Mouse (Mus musculus) myocyte (in vitro differentiated cells): ENCODE data around the gene Rapgef5.

ENCODE experiments used
- E2F4 ChIP-seq: IDR thresholded peaks from one replicate; pipeline ENCODE4 v1.6.1; 2011; ENCODE audit warnings: mild to moderate bottlenecking, control low read depth, moderate library complexity; ENCODE audit not compliant: insufficient read depth
- MAX ChIP-seq: IDR thresholded peaks from one replicate; pipeline ENCODE4 v1.6.1; 2011; ENCODE audit warnings: low read depth, mild to moderate bottlenecking, control low read depth
- MYOD1 ChIP-seq, 3 experiments: IDR thresholded peaks; one replicate each; pipeline ENCODE4 v1.6.1; 2011; ENCODE audit warnings: control low read depth in 2 of 3, low read depth in 2 of 3, mild to moderate bottlenecking in 2 of 3, moderate library complexity in 1 of 3; ENCODE audit not compliant: insufficient read length in 2 of 3, control insufficient read depth in 1 of 3
- MYOG ChIP-seq, 3 experiments: IDR thresholded peaks; one replicate each; pipeline ENCODE4 v1.6.1; 2011; ENCODE audit warnings: control low read depth in 2 of 3, low read depth in 2 of 3, mild to moderate bottlenecking in 2 of 3; ENCODE audit not compliant: insufficient read length in 2 of 3, control insufficient read depth in 1 of 3, insufficient read depth in 1 of 3
- POLR2A ChIP-seq: IDR thresholded peaks from one replicate; pipeline ENCODE4 v1.6.1; 2011; ENCODE audit warnings: low read depth, mild to moderate bottlenecking, control low read depth, moderate library complexity; ENCODE audit not compliant: insufficient read length
- SRF ChIP-seq: IDR thresholded peaks from one replicate; pipeline ENCODE4 v1.6.1; 2011; ENCODE audit warnings: low read depth; ENCODE audit not compliant: control insufficient read depth, insufficient read length
- TCF12 ChIP-seq: IDR thresholded peaks from one replicate; pipeline ENCODE4 v1.6.1; 2011; ENCODE audit warnings: mild to moderate bottlenecking, control low read depth; ENCODE audit not compliant: poor library complexity, insufficient read depth, severe bottlenecking
- USF1 ChIP-seq: IDR thresholded peaks from one replicate; pipeline ENCODE4 v1.6.1; 2011; ENCODE audit warnings: low read depth, mild to moderate bottlenecking, control low read depth, moderate library complexity

DNA sequence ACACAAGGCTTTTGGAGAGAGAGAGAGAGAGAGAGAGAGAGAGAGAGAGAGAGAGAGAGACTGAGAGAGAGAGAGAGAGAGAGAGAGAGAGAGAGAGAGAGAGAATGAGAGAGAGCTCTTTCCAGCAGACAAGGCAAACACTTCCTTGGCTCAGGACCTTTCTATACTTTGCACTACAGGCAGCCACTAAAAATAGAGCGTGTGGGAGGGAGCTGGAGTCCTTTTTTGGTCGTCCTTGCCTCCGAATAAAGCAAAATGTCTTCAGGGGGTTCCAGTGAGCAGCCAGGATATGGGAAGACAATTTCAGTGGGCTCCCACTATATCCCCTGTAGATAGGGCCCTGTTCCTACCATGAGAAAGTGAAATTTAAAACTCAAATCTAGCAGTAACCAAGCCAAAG lies 33.6 kb upstream of the Rapgef5 start:
- TF ChIP-seq POLR2A (no peak), MYOG (IDR thresholded peaks at IDR 0.05; ENCODE audit: control insufficient read depth in 1 of 3, insufficient read depth in 1 of 3, insufficient read length in 2 of 3, low read depth in 2 of 3) (no peak), SRF (no peak), USF1 (no peak), TCF12 (no peak), MYOD1 (IDR thresholded peaks at IDR 0.05; ENCODE audit: control insufficient read depth in 1 of 3, insufficient read length in 2 of 3, low read depth in 2 of 3) (no peak), MAX (no peak), E2F4 (no peak)
